Mouse (Mus musculus): ENCODE measurements around the gene Zfp30. TPM values are rescaled to one million over a fixed set of nuclear protein-coding genes. Genes with fewer than 3 reads are reported as not detected.

The Zfp30 gene
- polyA plus RNA-seq, 1 experiment from 2014 or later: 10.2 TPM

GRCm38 (mm10) chr7:29774371-29774770 is 9.4 kb upstream of the Zfp30 start:
- H3K9me3 ChIP-seq (ENCODE audit: control insufficient read depth, low read depth, low read length): no peaks in the 10 kb centered on the region

GRCm38 (mm10) chr7:29776568-29776967 is 7.2 kb upstream of the Zfp30 start:
- no peak overlapping the region for H3K27ac ChIP-seq (ENCODE audit: low read length)
- no peaks in the 10 kb centered on the region for H3K9me3 ChIP-seq (ENCODE audit: control insufficient read depth, low read depth, low read length)
- ATAC-seq (ENCODE audit: insufficient number of reproducible peaks, insufficient read depth, low FRiP score, low read depth): no peak
- no peaks in the 10 kb centered on the region for H3K27me3 ChIP-seq (ENCODE audit: control insufficient read depth, insufficient read depth, low read length)
- 97% methylated on average over 19 of the region's 19 CpGs for whole genome bisulfite sequencing
- no peak overlapping the region for H3K4me2 ChIP-seq (replicated peaks; ENCODE audit: low read depth, low read length)
- no peaks in the 10 kb centered on the region for H3K4me1 ChIP-seq (ENCODE audit: control insufficient read depth, insufficient read depth, low read length)
- peaks cover 58% of the 10 kb centered on the region for H3K36me3 ChIP-seq (ENCODE audit: control insufficient read depth, insufficient read depth, low read length)
- no peak overlapping the region for H3K4me3 ChIP-seq (ENCODE audit: low read depth, low read length)
- H3K9ac ChIP-seq (replicated peaks; ENCODE audit: low read depth, low read length): no peak overlapping the region

More at GRCm38 (mm10) chr7:29774371-29774770, 9.4 kb upstream of the Zfp30 start:
- H3K4me3 ChIP-seq (ENCODE audit: low read depth, low read length): no peak overlapping the region
- peaks cover 60% of the 10 kb centered on the region for H3K36me3 ChIP-seq (ENCODE audit: control insufficient read depth, insufficient read depth, low read length)
- H3K4me1 ChIP-seq (ENCODE audit: control insufficient read depth, insufficient read depth, low read length): 0 out of 2 replicates have a peak, but pooled peaks cover 2% of the 10 kb centered on the region
- no peak overlapping the region for H3K9ac ChIP-seq (replicated peaks; ENCODE audit: low read depth, low read length)
- H3K27me3 ChIP-seq (ENCODE audit: control insufficient read depth, insufficient read depth, low read length): no peaks in the 10 kb centered on the region
- WGBS: 89% methylated on average over 3 of the region's 3 CpGs
- H3K27ac ChIP-seq (ENCODE audit: low read length): no peak overlapping the region
- no peak overlapping the region for H3K4me2 ChIP-seq (replicated peaks; ENCODE audit: low read depth, low read length)
- ATAC-seq (ENCODE audit: insufficient number of reproducible peaks, insufficient read depth, low FRiP score, low read depth): no peak

DNA sequence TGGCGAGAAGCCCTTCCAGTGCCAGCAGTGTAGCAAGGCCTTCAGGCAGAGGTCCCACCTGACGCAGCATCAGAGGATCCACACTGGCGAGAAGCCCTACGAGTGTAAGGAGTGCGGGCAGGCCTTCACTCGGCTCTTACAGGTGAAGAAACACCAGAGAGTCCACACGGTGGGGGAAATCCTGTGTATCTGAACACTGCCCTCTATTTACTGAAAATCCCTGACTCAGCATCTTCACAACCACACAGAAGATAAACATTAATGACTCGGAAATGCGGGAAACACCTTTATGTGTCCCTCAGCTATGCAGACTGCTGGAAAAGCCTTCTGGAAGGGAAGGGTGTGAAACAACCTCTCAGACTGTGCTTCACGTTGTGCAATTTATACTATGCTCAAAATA is 6.4 kb upstream of the Zfp30 start:
- Histone ChIP-seq H3K4me3 (ENCODE audit: low read depth, low read length) (no peak overlapping the region), H3K27ac (ENCODE audit: low read length) (no peak overlapping the region), H3K9ac (replicated peaks; ENCODE audit: low read depth, low read length) (no peak overlapping the region), H3K4me2 (replicated peaks; ENCODE audit: low read depth, low read length) (no peak overlapping the region), H3K27me3 (ENCODE audit: control insufficient read depth, insufficient read depth, low read length) (no peaks in the 10 kb centered on the region), H3K9me3 (ENCODE audit: control insufficient read depth, low read depth, low read length) (no peaks in the 10 kb centered on the region), H3K36me3 (ENCODE audit: control insufficient read depth, insufficient read depth, low read length) (peaks cover 58% of the 10 kb centered on the region), H3K4me1 (ENCODE audit: control insufficient read depth, insufficient read depth, low read length) (no peaks in the 10 kb centered on the region)
- 91% methylated on average over 10 of the region's 10 CpGs for WGBS
- ATAC-seq (ENCODE audit: insufficient number of reproducible peaks, insufficient read depth, low FRiP score, low read depth): no peak

- Histone ChIP-seq H3K27ac (ENCODE audit: low read length) (no peak overlapping the region), H3K4me1 (ENCODE audit: control insufficient read depth, insufficient read depth, low read length) (peaks cover 8% of the 10 kb centered on the region), H3K36me3 (ENCODE audit: control insufficient read depth, insufficient read depth, low read length) (peaks cover 20% of the 10 kb centered on the region), H3K27me3 (ENCODE audit: control insufficient read depth, insufficient read depth, low read length) (no peaks in the 10 kb centered on the region), H3K9ac (replicated peaks; ENCODE audit: low read depth, low read length) (peak overlapping the region; percentile 74; the same call in 1 of the 2 replicates), H3K9me3 (ENCODE audit: control insufficient read depth, low read depth, low read length) (no peaks in the 10 kb centered on the region), H3K4me3 (ENCODE audit: low read depth, low read length) (peak overlapping the region; percentile 75), H3K4me2 (replicated peaks; ENCODE audit: low read depth, low read length) (peak overlapping the region; percentile 71)
- WGBS: 51% methylated on average over 8 of the region's 8 CpGs
- no peak for ATAC-seq (ENCODE audit: insufficient number of reproducible peaks, insufficient read depth, low FRiP score, low read depth)
Measured at GRCm38 (mm10) chr7:29785023-29785422, 1.2 kb downstream of the Zfp30 start.

DNA sequence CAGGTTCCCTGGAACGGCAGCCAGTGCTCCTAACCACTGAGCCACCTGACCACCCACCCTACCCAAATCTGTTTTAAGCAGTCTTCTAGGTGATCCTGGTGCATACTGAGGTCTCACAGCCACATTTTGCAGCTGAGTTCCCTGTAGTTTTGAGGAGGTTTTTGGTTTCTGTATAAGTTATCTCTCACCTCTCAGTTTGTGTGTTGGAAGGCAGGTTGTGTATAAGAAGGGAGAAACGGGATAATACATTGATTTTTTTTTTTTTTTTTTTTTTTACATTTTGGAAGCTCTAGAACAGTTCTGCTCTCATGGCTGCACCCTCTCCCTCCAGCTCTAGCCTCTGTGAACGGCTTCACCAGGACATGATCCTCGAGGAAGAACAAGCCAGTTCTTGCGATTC is 2.1 kb downstream of the Zfp30 start:
- Histone ChIP-seq H3K9ac (replicated peaks; ENCODE audit: low read depth, low read length) (no peak overlapping the region; the same call in 1 of the 2 replicates), H3K9me3 (ENCODE audit: control insufficient read depth, low read depth, low read length) (no peaks in the 10 kb centered on the region), H3K4me1 (ENCODE audit: control insufficient read depth, insufficient read depth, low read length) (peaks cover 8% of the 10 kb centered on the region), H3K27me3 (ENCODE audit: control insufficient read depth, insufficient read depth, low read length) (no peaks in the 10 kb centered on the region), H3K27ac (ENCODE audit: low read length) (no peak overlapping the region), H3K4me3 (ENCODE audit: low read depth, low read length) (peak overlapping the region; percentile 75), H3K4me2 (replicated peaks; ENCODE audit: low read depth, low read length) (peak overlapping the region; percentile 71), H3K36me3 (ENCODE audit: control insufficient read depth, insufficient read depth, low read length) (peaks cover 29% of the 10 kb centered on the region)
- ATAC-seq (ENCODE audit: insufficient number of reproducible peaks, insufficient read depth, low FRiP score, low read depth): no peak
- WGBS: 75% methylated on average over 5 of the region's 5 CpGs

DNA sequence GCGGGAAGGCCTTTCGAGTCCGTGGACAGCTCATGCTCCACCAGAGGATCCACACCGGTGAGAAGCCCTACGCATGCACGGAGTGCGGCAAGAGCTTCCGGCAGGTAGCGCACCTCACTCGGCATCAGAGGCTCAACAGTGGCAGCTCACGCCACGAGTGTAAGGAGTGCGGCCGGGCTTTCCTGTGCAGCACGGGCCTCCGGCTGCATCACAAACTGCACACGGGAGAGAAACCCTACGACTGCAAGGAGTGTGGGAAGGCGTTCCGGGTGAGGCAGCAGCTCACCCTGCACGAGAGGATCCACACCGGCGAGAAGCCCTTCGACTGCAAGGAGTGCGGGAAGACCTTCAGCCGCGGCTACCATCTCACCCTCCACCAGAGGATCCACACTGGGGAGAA is 9.1 kb downstream of the Zfp30 start:
- Histone ChIP-seq H3K4me2 (replicated peaks; ENCODE audit: low read depth, low read length) (no peak overlapping the region), H3K9ac (replicated peaks; ENCODE audit: low read depth, low read length) (no peak overlapping the region), H3K27ac (ENCODE audit: low read length) (no peak overlapping the region), H3K36me3 (ENCODE audit: control insufficient read depth, insufficient read depth, low read length) (peaks cover 43% of the 10 kb centered on the region), H3K4me3 (ENCODE audit: low read depth, low read length) (no peak overlapping the region), H3K27me3 (ENCODE audit: control insufficient read depth, insufficient read depth, low read length) (no peaks in the 10 kb centered on the region), H3K9me3 (ENCODE audit: control insufficient read depth, low read depth, low read length) (peaks cover 8% of the 10 kb centered on the region), H3K4me1 (ENCODE audit: control insufficient read depth, insufficient read depth, low read length) (no peaks in the 10 kb centered on the region)
- no peak for ATAC-seq (ENCODE audit: insufficient number of reproducible peaks, insufficient read depth, low FRiP score, low read depth)
- WGBS: 39% methylated on average over 27 of the region's 27 CpGs

GRCm38 (mm10) chr7:29807046-29807445 is 23.2 kb downstream of the Zfp30 start:
- Histone ChIP-seq H3K4me3 (ENCODE audit: low read depth, low read length) (no peak overlapping the region), H3K27ac (ENCODE audit: low read length) (no peak overlapping the region), H3K27me3 (ENCODE audit: control insufficient read depth, insufficient read depth, low read length) (no peaks in the 10 kb centered on the region), H3K9ac (replicated peaks; ENCODE audit: low read depth, low read length) (no peak overlapping the region), H3K4me2 (replicated peaks; ENCODE audit: low read depth, low read length) (no peak overlapping the region), H3K9me3 (ENCODE audit: control insufficient read depth, low read depth, low read length) (no peaks in the 10 kb centered on the region), H3K36me3 (ENCODE audit: control insufficient read depth, insufficient read depth, low read length) (no peaks in the 10 kb centered on the region), H3K4me1 (ENCODE audit: control insufficient read depth, insufficient read depth, low read length) (no peaks in the 10 kb centered on the region)
- ATAC-seq (ENCODE audit: insufficient number of reproducible peaks, insufficient read depth, low FRiP score, low read depth): no peak
- WGBS: 87% methylated on average over 5 of the region's 5 CpGs

DNA sequence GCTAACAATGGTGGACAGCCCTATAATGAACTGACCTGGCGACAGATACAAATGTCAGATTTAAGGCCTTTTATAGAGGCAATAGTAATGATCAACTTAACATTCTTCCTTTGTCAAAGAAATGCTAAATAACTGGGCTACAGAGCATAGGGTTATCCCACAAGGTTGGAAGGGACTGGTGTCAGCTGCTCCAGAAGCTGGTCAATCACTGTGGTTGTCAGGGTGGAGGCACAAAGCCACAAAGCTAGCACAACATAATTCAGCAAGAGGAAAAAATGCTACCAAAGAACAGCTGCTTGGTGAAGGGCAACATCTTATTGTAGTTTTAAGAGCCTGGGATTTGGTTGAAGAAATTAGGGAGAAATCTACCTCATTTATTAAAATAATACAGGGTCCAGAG is 28.4 kb downstream of the Zfp30 start:
- no peaks in the 10 kb centered on the region for H3K9me3 ChIP-seq (ENCODE audit: control insufficient read depth, low read depth, low read length)
- H3K27me3 ChIP-seq (ENCODE audit: control insufficient read depth, insufficient read depth, low read length): no peaks in the 10 kb centered on the region
- H3K4me2 ChIP-seq (replicated peaks; ENCODE audit: low read depth, low read length): no peak overlapping the region
- no peaks in the 10 kb centered on the region for H3K36me3 ChIP-seq (ENCODE audit: control insufficient read depth, insufficient read depth, low read length)
- no peak for ATAC-seq (ENCODE audit: insufficient number of reproducible peaks, insufficient read depth, low FRiP score, low read depth)
- no peak overlapping the region for H3K4me3 ChIP-seq (ENCODE audit: low read depth, low read length)
- 88% methylated on average over 1 of the region's 1 CpGs for WGBS
- H3K27ac ChIP-seq (ENCODE audit: low read length): no peak overlapping the region
- no peak overlapping the region for H3K9ac ChIP-seq (replicated peaks; ENCODE audit: low read depth, low read length)
- peaks cover 10% of the 10 kb centered on the region; the same call in 1 of the 2 replicates for H3K4me1 ChIP-seq (ENCODE audit: control insufficient read depth, insufficient read depth, low read length)

- H3K4me2 ChIP-seq (replicated peaks; ENCODE audit: low read depth, low read length): peak overlapping the region; percentile 79; the same call in 1 of the 2 replicates
- H3K27ac ChIP-seq (ENCODE audit: low read length): no peak overlapping the region
- peaks cover 10% of the 10 kb centered on the region; the same call in 1 of the 2 replicates for H3K4me1 ChIP-seq (ENCODE audit: control insufficient read depth, insufficient read depth, low read length)
- no peaks in the 10 kb centered on the region for H3K9me3 ChIP-seq (ENCODE audit: control insufficient read depth, low read depth, low read length)
- no peaks in the 10 kb centered on the region for H3K36me3 ChIP-seq (ENCODE audit: control insufficient read depth, insufficient read depth, low read length)
- no peaks in the 10 kb centered on the region for H3K27me3 ChIP-seq (ENCODE audit: control insufficient read depth, insufficient read depth, low read length)
- H3K9ac ChIP-seq (replicated peaks; ENCODE audit: low read depth, low read length): no peak overlapping the region
- H3K4me3 ChIP-seq (ENCODE audit: low read depth, low read length): no peak overlapping the region
- 93% methylated on average over 2 of the region's 2 CpGs for WGBS
- ATAC-seq (ENCODE audit: insufficient number of reproducible peaks, insufficient read depth, low FRiP score, low read depth): no peak
Measured at GRCm38 (mm10) chr7:29814381-29814780, 30.6 kb downstream of the Zfp30 start.

All from stomach, embryonic 14.5 days (tissue).